Mouse (Mus musculus) liver, postnatal 0 days (tissue): ENCODE data around the gene Olfml2b.

ENCODE experiments used
- CTCF ChIP-seq: sonication (generic); IDR thresholded peaks from 2 replicates; pipeline ENCODE4 v1.5.1; 2016; ENCODE audit warnings: antibody characterized with exemption, low read depth
- EP300 ChIP-seq: IDR thresholded peaks from 2 replicates; pipeline ENCODE4 v1.6.1; 2016; ENCODE audit warnings: antibody characterized with exemption, low read depth, mild to moderate bottlenecking

GRCm38 (mm10) chr1:170674184-170674775 lies 29.9 kb downstream of the Olfml2b start:
- no peak for TF ChIP-seq CTCF
- TF ChIP-seq EP300 = no peak
